Mouse (Mus musculus): ENCODE results near the gene Tet3.

The Tet3 gene

GRCm38 (mm10) chr6:83440510-83441258 is 18.2 kb downstream of the Tet3 start:
- peak; percentile 19 for DNase-seq (ENCODE audit: low read depth, low spot score)

- DNase-seq (ENCODE audit: low read depth, low spot score), result no peak
These were observed 18.7 kb downstream of the Tet3 start for GRCm38 (mm10) chr6:83440197-83440509.

DNA sequence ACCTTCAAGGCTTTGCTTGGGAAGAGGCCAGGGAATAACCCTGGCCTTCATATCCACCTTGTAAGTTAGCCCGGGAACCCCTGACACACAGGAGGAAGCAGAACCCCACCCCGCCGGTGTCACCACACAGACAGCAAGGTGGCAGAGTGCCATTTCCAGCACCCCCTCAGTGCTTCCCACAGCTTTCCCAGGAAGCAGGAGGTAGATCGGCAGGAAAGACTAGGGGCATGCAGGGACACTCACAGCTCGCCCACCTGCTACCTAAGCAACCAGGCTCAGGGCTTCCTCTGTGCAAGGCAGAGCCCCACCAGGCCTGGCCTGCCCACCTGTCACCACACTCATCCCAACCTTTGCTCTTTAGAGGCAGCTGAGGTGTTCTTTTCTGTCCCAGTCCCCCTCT is 19.1 kb downstream of the Tet3 start:
- no peak for DNase-seq (ENCODE audit: low read depth, low spot score)

DNA sequence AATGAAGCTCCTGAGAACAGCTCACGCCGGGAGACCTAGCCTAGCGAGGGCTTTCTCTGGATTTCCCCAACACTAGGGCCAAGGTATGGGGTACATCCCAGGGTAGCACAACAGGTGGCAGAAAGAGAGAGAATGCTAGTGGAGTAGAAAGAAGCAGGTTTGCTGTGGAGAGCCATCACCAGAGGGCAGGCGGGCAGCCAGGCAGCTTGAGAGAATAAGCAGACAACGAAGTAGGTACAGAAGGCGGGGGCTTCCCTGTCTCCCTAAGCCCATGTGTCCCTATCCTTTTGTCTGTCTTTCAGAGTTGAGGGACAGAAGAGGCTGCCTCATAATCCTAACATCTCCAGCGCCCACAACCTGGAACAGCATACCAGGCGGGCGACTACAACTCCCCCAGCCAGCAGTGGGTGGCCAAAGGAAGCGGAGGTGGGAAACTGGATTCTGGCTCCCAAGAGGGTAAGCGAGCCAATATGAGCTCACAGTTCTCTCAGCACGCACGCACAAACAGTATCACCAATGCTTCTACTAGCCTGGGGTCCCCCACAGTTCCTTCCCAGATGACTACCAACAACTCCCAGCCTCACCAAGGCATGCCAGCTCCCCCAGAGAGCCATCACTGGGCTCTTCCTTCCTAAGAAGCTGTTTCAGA is 19.6 kb downstream of the Tet3 start:
- DNase-seq (ENCODE audit: low read depth, low spot score), result no peak

- no peak for DNase-seq (ENCODE audit: low read depth, low spot score)
These were observed 20.3 kb downstream of the Tet3 start for GRCm38 (mm10) chr6:83438584-83438983.

DNA sequence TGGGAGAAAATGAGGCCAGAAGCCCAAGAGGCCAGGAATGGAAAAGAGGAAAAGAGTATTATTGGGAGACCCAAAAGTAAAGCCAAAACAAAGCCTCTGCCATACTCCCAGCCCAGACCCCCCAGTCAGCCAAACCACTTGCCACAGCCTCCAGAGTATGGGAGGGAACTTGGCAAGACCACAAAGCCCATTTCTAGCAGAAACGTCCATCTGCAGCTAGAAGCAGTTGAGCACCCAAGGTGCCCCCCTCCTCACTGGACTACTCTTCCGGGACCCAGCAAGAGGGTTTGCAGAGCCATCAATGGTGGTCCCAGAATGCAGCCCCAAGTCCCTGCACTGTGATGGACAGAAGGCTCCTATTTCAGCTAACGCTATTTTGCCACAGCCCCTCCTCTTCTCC is 21.1 kb downstream of the Tet3 start:
- DNase-seq (ENCODE audit: low read depth, low spot score), result no peak

DNA sequence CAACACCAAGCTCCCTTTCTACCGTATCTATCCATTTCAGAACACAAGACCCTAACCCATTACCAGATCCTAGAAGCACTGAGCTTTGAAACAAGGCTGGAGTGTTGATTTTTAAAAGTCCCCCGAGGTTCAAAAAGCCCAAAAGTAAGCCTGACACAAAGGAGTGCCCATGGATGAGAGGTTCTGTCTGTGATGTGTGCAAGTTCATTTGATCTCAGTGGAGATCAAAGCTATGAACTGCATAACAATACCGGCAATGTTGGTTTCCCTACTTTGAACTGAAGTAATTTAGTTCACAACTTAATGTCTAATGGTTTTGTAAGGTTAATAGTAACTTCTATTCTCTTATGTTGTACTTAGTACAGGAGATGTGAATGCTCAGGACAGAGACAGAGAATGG is 21.7 kb downstream of the Tet3 start:
- DNase-seq (ENCODE audit: low read depth, low spot score), result no peak

DNA sequence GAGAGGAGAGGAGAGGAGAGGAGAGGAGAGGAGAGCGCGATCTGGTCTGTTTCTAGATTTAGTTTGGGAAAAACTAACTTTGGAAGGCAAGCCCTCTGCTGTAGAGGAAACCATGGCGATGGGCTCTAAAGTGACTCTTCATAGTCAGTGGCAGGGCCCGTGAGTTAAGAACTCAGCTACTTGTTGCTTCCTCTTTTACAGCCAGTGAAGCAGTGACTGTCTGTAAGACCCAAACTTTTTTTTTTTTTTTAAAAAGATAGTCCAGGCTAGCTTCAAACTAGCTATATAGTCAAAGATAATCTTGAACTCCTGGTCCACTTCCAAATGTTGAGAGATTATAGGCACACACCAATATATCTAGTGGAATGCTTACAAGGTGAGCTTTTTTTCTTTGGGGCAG is 22.3 kb downstream of the Tet3 start:
- DNase-seq (ENCODE audit: low read depth, low spot score), result no peak

GRCm38 (mm10) chr6:83435174-83435573 is 23.7 kb downstream of the Tet3 start:
- no peak for DNase-seq (ENCODE audit: low read depth, low spot score)

DNA sequence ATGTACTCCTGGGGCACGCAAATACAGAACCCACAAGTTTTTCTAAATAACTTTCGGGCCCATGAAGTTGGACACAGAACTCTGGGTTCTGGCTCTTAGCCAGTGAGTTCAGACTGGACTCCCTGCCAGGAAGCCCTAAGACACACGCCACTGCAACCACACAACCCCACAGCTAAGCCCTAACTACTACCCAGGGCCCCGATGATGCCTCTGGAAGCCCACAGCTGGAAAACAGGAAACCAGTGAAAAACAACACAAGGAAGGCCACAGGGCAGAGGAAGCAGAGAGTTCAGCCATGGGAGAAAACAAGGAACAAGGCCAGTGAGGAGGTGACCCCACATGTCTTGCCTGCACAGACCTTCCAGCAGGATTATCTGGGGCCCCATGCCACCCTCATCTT is 25.3 kb downstream of the Tet3 start:
- no peak for DNase-seq (ENCODE audit: low read depth, low spot score)

DNA sequence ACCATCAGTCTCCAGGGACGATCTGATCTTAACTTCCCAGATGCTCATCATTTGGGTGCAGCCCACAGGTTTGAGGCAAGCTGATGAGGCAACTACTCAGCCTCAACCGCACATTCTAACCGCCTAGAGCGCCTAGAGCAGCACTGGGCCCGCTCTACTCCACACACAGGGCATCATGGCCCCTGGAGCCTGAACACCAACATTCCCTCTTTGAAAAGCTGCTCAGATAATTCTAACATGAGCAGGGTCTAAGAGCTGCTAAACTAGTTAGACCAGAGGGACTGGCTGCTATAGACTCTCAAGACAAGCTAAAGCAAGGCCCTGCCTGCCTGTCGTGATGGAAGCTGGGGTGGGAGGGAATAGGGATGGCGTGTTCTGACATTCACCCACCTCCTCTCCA is 25.9 kb downstream of the Tet3 start:
- no peak for DNase-seq (ENCODE audit: low read depth, low spot score)

GRCm38 (mm10) chr6:83427968-83428731 is 30.7 kb downstream of the Tet3 start:
- no peak for DNase-seq (ENCODE audit: low read depth, low spot score)

DNA sequence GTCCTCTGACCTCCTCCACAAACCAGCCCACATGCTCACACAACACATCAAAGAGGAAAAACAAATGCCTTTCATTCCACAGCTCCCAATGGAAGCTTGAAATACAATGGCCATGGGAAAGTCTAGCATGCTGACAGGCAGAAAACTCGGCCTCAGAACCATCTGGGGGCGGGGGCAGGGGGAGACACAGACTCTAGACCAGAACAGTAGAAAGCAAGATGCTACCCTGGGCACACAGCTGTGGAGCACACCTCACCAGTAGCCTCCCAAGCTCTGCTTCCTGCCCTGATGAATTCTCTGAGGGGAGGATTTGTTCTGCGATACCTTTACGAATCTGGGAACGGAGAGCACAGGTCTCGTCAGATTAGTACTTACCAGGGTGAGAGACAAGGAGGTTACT is 31.4 kb downstream of the Tet3 start:
- no peak for DNase-seq (ENCODE audit: low read depth, low spot score)

DNA sequence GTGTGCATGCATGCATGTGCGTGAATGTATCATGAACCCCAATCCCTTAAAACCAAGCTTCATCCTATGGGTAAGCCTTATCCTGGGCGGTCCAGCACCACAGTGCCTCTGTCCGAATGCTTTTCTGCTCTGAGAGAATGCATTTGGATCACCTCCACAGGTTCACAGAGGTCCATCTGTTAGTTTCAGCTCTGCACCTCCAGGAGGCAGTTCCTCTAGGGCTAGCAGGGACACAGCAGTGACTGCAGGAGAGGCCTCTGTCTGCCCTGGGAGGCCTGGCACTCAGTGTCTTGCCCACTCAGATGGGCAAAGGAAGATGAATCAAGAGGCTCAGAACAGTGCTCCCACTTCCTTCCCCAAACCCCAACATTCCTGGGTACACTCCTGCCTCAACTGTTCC is 32.3 kb downstream of the Tet3 start:
- no peak for DNase-seq (ENCODE audit: low read depth, low spot score)

DNA sequence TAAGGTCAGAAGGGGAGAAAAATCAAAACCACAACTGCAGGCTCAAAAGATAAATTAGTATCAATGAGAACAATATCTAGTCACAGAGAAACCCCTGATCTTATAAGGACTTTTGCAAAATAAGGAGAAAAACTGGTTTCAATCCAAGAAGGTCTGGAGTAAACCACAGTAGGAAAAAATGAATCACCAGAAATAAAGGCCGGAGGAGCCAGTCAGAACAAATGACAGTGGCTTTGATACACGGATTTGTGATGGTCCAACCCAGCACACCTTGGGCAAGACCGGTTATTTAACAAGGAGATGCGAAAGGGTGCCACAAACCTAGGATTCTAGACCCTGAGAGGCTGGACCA is 34.9 kb downstream of the Tet3 start:
- no peak for DNase-seq (ENCODE audit: low read depth, low spot score)

DNA sequence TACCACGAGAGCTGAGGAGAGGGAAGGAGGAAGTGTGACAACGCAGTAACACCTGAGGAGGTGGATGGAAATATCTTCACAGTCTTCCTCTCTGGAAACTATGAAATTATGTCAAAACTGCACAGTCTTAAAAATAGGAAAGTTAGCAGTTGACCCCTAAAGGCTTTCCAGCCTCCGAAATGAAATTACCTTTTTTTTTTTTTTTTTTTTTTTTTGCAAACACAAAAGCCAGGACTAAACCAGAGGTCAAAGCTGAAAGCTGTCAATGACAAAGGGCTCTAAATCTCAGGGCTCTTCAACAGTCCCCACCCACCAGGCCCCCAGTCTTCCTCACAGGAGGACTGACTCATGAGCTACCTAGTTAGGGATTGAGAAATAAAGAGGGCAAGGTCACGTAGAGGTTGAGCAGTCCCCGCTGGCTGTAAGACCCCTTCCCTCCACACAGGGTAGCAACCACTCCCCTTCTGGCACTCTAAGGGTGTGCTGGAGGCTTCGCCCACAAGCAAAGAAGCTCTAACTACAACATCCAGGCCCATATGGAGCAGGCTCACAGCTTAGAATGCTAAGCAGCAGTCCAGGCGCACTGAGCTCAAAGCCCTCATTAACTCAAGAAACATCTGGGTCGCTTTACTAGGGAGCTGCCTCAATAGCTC is 35.4 kb downstream of the Tet3 start:
- DNase-seq (ENCODE audit: low read depth, low spot score), result peak; percentile 52

- peak; percentile 96 for DNase-seq (ENCODE audit: low read depth, low spot score)
These were observed 36.8 kb downstream of the Tet3 start for GRCm38 (mm10) chr6:83421866-83422649.

GRCm38 (mm10) chr6:83419516-83419915 is 39.4 kb downstream of the Tet3 start:
- DNase-seq (ENCODE audit: low read depth, low spot score), result no peak

- DNase-seq (ENCODE audit: low read depth, low spot score), result no peak
These were observed 41.4 kb downstream of the Tet3 start for GRCm38 (mm10) chr6:83417531-83417930.

- no peak for DNase-seq (ENCODE audit: low read depth, low spot score)
These were observed 41.8 kb downstream of the Tet3 start for GRCm38 (mm10) chr6:83417104-83417502.

- DNase-seq (ENCODE audit: low read depth, low spot score), result no peak
These were observed 42.4 kb downstream of the Tet3 start for GRCm38 (mm10) chr6:83416261-83417103.
